Mouse (Mus musculus): ENCODE measurements around the gene Hlcs. TPM values are rescaled to one million over a fixed set of nuclear protein-coding genes. Genes with fewer than 3 reads are reported as not detected.

The Hlcs gene
- total and polyA plus RNA-seq, 3 experiments = 2.1 to 15.5 (median 3.1) TPM

- Histone ChIP-seq H3K4me3 (ENCODE audit: low read depth, low read length) (no peak overlapping the region), H3K4me1 (ENCODE audit: insufficient read depth, low read depth, low read length) (peaks cover 23% of the 10 kb centered on the region), H3K36me3 (replicated peaks) (no peaks in the 10 kb centered on the region)
Observed at GRCm38 (mm10) chr16:94239146-94239545, 74.2 kb downstream of the Hlcs start.

GRCm38 (mm10) chr16:94237130-94237484, 76.3 kb downstream of the Hlcs start:
- DNase-seq (ENCODE audit: low spot score) = no peak
- peaks cover 23% of the 10 kb centered on the region for H3K4me1 ChIP-seq (ENCODE audit: insufficient read depth, low read depth, low read length)
- H3K4me3 ChIP-seq (ENCODE audit: low read depth, low read length) = no peak overlapping the region
- no peak for ATAC-seq (ENCODE audit: extremely low read depth, insufficient number of reproducible peaks, low FRiP score, poor library complexity, severe bottlenecking)
- H3K9me3 ChIP-seq (replicated peaks) = no peaks in the 10 kb centered on the region
- H3K27me3 ChIP-seq (ENCODE audit: insufficient read depth, low read length) = no peaks in the 10 kb centered on the region
- no peaks in the 10 kb centered on the region for H3K36me3 ChIP-seq (replicated peaks)
- TF ChIP-seq TAL1 (conservative IDR thresholded peaks at IDR 0.05; ENCODE audit: low read depth, low read length) (no peak), GATA1 (IDR thresholded peaks at IDR 0.05; ENCODE audit: borderline replicate concordance, low read length) (no peak)

More at GRCm38 (mm10) chr16:94239146-94239545, 74.2 kb downstream of the Hlcs start:
- H3K9me3 ChIP-seq (replicated peaks) = no peaks in the 10 kb centered on the region
- no peak for TF ChIP-seq GATA1 (IDR thresholded peaks at IDR 0.05; ENCODE audit: borderline replicate concordance, low read length)
- TF ChIP-seq GATA2 (IDR thresholded peaks at IDR 0.05; ENCODE audit: borderline replicate concordance, low read depth, low read length) = no peak
- TF ChIP-seq POLR2AphosphoS5 (IDR thresholded peaks at IDR 0.05; ENCODE audit: insufficient replicate concordance, low read depth, low read length) = no peak
- no peak for TF ChIP-seq CTCF (IDR thresholded peaks at IDR 0.05; ENCODE audit: low read depth, low read length)
- DNase-seq (ENCODE audit: low spot score) (no peak), ATAC-seq (ENCODE audit: extremely low read depth, insufficient number of reproducible peaks, low FRiP score, poor library complexity, severe bottlenecking) (no peak)
- no peaks in the 10 kb centered on the region for H3K27me3 ChIP-seq (ENCODE audit: insufficient read depth, low read length)

- Histone ChIP-seq H3K27me3 (ENCODE audit: insufficient read depth, low read length) (no peaks in the 10 kb centered on the region), H3K4me1 (ENCODE audit: insufficient read depth, low read depth, low read length) (peaks cover 23% of the 10 kb centered on the region), H3K9me3 (replicated peaks) (no peaks in the 10 kb centered on the region), H3K36me3 (replicated peaks) (no peaks in the 10 kb centered on the region), H3K4me3 (ENCODE audit: low read depth, low read length) (no peak overlapping the region)
- no peak for TF ChIP-seq GATA1 (IDR thresholded peaks at IDR 0.05; ENCODE audit: borderline replicate concordance, low read length)
- TF ChIP-seq GATA2 (IDR thresholded peaks at IDR 0.05; ENCODE audit: borderline replicate concordance, low read depth, low read length) = no peak
- TF ChIP-seq POLR2AphosphoS5 (IDR thresholded peaks at IDR 0.05; ENCODE audit: insufficient replicate concordance, low read depth, low read length) = no peak
- TF ChIP-seq TAL1 (conservative IDR thresholded peaks at IDR 0.05; ENCODE audit: low read depth, low read length) = no peak
- no peak for TF ChIP-seq CTCF (IDR thresholded peaks at IDR 0.05; ENCODE audit: low read depth, low read length)
- no peak; the same call in 1 of the 2 replicates for ATAC-seq (ENCODE audit: extremely low read depth, insufficient number of reproducible peaks, low FRiP score, poor library complexity, severe bottlenecking)
- DNase-seq (ENCODE audit: low spot score) = no peak
Observed at GRCm38 (mm10) chr16:94236226-94237129, 76.9 kb downstream of the Hlcs start.

GRCm38 (mm10) chr16:94235718-94236117, 77.7 kb downstream of the Hlcs start:
- Histone ChIP-seq H3K27me3 (ENCODE audit: insufficient read depth, low read length) (no peaks in the 10 kb centered on the region), H3K4me3 (ENCODE audit: low read depth, low read length) (no peak overlapping the region), H3K4me1 (ENCODE audit: insufficient read depth, low read depth, low read length) (peaks cover 17% of the 10 kb centered on the region), H3K9me3 (replicated peaks) (no peaks in the 10 kb centered on the region), H3K36me3 (replicated peaks) (peaks cover 2% of the 10 kb centered on the region)
- DNase-seq (ENCODE audit: low spot score) (no peak), ATAC-seq (ENCODE audit: extremely low read depth, insufficient number of reproducible peaks, low FRiP score, poor library complexity, severe bottlenecking) (no peak)
- TF ChIP-seq CTCF (IDR thresholded peaks at IDR 0.05; ENCODE audit: low read depth, low read length) (no peak), GATA2 (IDR thresholded peaks at IDR 0.05; ENCODE audit: borderline replicate concordance, low read depth, low read length) (no peak), TAL1 (conservative IDR thresholded peaks at IDR 0.05; ENCODE audit: low read depth, low read length) (no peak), GATA1 (IDR thresholded peaks at IDR 0.05; ENCODE audit: borderline replicate concordance, low read length) (no peak)

GRCm38 (mm10) chr16:94234202-94234601, 79.2 kb downstream of the Hlcs start:
- DNase-seq (ENCODE audit: low spot score) = no peak
- no peak overlapping the region for H3K4me3 ChIP-seq (ENCODE audit: low read depth, low read length)

GRCm38 (mm10) chr16:94230909-94231575, 82.3 kb downstream of the Hlcs start:
- no peak overlapping the region for H3K4me3 ChIP-seq (ENCODE audit: low read depth, low read length)
- DNase-seq (ENCODE audit: low spot score) (no peak), ATAC-seq (ENCODE audit: extremely low read depth, insufficient number of reproducible peaks, low FRiP score, poor library complexity, severe bottlenecking) (no peak)
- TF ChIP-seq GATA2 (IDR thresholded peaks at IDR 0.05; ENCODE audit: borderline replicate concordance, low read depth, low read length) = no peak
- no peak for TF ChIP-seq TAL1 (conservative IDR thresholded peaks at IDR 0.05; ENCODE audit: low read depth, low read length)
- no peak for TF ChIP-seq CTCF (IDR thresholded peaks at IDR 0.05; ENCODE audit: low read depth, low read length)
- no peak for TF ChIP-seq GATA1 (IDR thresholded peaks at IDR 0.05; ENCODE audit: borderline replicate concordance, low read length)
- TF ChIP-seq POLR2AphosphoS5 (IDR thresholded peaks at IDR 0.05; ENCODE audit: insufficient replicate concordance, low read depth, low read length) = no peak
- H3K9me3 ChIP-seq (replicated peaks) = no peaks in the 10 kb centered on the region
- H3K36me3 ChIP-seq (replicated peaks) = peaks cover 16% of the 10 kb centered on the region
- peaks cover 9% of the 10 kb centered on the region for H3K4me1 ChIP-seq (ENCODE audit: insufficient read depth, low read depth, low read length)
- no peaks in the 10 kb centered on the region for H3K27me3 ChIP-seq (ENCODE audit: insufficient read depth, low read length)

More at GRCm38 (mm10) chr16:94234202-94234601, 79.2 kb downstream of the Hlcs start:
- TF ChIP-seq TAL1 (conservative IDR thresholded peaks at IDR 0.05; ENCODE audit: low read depth, low read length) = no peak
- no peak for TF ChIP-seq GATA1 (IDR thresholded peaks at IDR 0.05; ENCODE audit: borderline replicate concordance, low read length)
- no peak for TF ChIP-seq CTCF (IDR thresholded peaks at IDR 0.05; ENCODE audit: low read depth, low read length)
- TF ChIP-seq POLR2AphosphoS5 (IDR thresholded peaks at IDR 0.05; ENCODE audit: insufficient replicate concordance, low read depth, low read length) = no peak
- TF ChIP-seq GATA2 (IDR thresholded peaks at IDR 0.05; ENCODE audit: borderline replicate concordance, low read depth, low read length) = no peak
- Histone ChIP-seq H3K9me3 (replicated peaks) (no peaks in the 10 kb centered on the region), H3K4me1 (ENCODE audit: insufficient read depth, low read depth, low read length) (peaks cover 14% of the 10 kb centered on the region), H3K36me3 (replicated peaks) (peaks cover 8% of the 10 kb centered on the region), H3K27me3 (ENCODE audit: insufficient read depth, low read length) (no peaks in the 10 kb centered on the region)
- ATAC-seq (ENCODE audit: extremely low read depth, insufficient number of reproducible peaks, low FRiP score, poor library complexity, severe bottlenecking) = no peak

Measured in G1E (cell line).